Mouse (Mus musculus): ENCODE measurements around the gene Chrm3. TPM values are rescaled to one million over a fixed set of nuclear protein-coding genes. Genes with fewer than 3 reads are reported as not detected.
"Not testable (repeated sequence)": the region's sequence is repeated elsewhere in the genome, so short reads cannot be mapped to it uniquely, and the experiment has no call there.

Chrm3 gene
- total RNA-seq, 2 experiments from 2014 or later = 0.84 to 1.5 TPM

GRCm38 (mm10) chr13:9846543-9847434 lies 513.9 kb downstream of the Chrm3 start:
- peak; percentile 16 for DNase-seq (ENCODE audit: low spot score)
- intact Hi-C loops (cut with DNase I) = loop anchor here (2.0 to 5.0 kb wide), 4 partner anchors 159 to 664 kb away; no protein-coding TSS in a partner anchor

- DNase-seq (ENCODE audit: low spot score); intact Hi-C loops (cut with DNase I): not testable (repeated sequence)
These were observed 526.4 kb downstream of the Chrm3 start for GRCm38 (mm10) chr13:9834146-9834679.

DNA sequence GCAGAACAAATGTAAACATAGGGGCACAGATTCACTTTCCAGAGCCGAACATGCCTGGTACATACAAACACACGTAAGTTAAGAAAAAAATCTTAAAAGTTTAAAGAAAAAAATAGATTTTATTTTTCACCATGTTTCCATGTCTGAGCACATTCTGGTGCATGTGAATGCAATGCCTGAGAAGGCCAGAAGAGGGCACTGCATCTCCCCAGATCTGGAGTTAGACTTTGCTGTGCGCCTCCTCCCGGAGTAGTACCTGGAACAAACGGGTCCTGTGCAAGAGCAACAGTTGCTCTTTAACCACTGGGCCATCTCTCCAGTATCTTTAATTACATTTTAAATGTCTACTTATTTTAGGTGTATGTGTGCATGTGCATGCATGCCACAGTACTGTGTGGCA lies 534.4 kb downstream of the Chrm3 start:
- intact Hi-C loops (cut with DNase I) = no loop called here

More for the DNA sequence above, 534.4 kb downstream of the Chrm3 start:
- DNase-seq (ENCODE audit: low spot score) = no peak

Small RNA genes lying within 50 kb of the gene (microRNA-seq; reads per million reads assigned to microRNA genes)
- gene Gm24187 = not detected
